Mouse (Mus musculus) left cerebral cortex, postnatal 14 days (tissue): ENCODE results near the gene Pgk1. TPM values are rescaled to one million over a fixed set of nuclear protein-coding genes. Genes with fewer than 3 reads are reported as not detected.
"Not testable (repeated sequence)": the region's sequence is repeated elsewhere in the genome, so short reads cannot be mapped to it uniquely, and the experiment has no call there.

Experiments
- DNase-seq, 2 experiments: peaks; one replicate each; pipeline ENCODE4 v3.0.0; 2021 to 2022; ENCODE audit warnings: low spot score in 2 of 2, mixed read lengths in 1 of 2
- intact Hi-C: fragments of 180-260 bp; cut with DNase I; formaldehyde crosslinking; loops from one replicate; pipeline ENCODE4 v1.15.1; 2025
- long read RNA-seq, 2 experiments: library from polyadenylated mRNA; stranded (forward); transcript quantifications; one replicate each; pipeline ENCODE4 v2.0.0; 2021
- total RNA-seq, 2 experiments: library from RNA; stranded (reverse); gene quantifications; 2 replicates each; pipeline ENCODE4 v1.2.3; 2021

Gene Pgk1
- total RNA-seq = 100 to 1,000 TPM; 408 to 434 TPM
- long read RNA-seq, experiment 1, transcript Pgk1-201 (11 exons, 1,825 nt) = major isoform, 393 of 417 reads
- long read RNA-seq, experiment 1, partial matches to known transcripts = 22 of 417 reads
- long read RNA-seq, experiment 1, other reads (novel, unspliced or antisense) = 2 of 417 reads
- long read RNA-seq, experiment 2, transcript Pgk1-201 (11 exons, 1,825 nt) = major isoform, 368 of 406 reads
- long read RNA-seq, experiment 2, partial matches to known transcripts = 36 of 406 reads
- long read RNA-seq, experiment 2, other reads (novel, unspliced or antisense) = 2 of 406 reads

DNA sequence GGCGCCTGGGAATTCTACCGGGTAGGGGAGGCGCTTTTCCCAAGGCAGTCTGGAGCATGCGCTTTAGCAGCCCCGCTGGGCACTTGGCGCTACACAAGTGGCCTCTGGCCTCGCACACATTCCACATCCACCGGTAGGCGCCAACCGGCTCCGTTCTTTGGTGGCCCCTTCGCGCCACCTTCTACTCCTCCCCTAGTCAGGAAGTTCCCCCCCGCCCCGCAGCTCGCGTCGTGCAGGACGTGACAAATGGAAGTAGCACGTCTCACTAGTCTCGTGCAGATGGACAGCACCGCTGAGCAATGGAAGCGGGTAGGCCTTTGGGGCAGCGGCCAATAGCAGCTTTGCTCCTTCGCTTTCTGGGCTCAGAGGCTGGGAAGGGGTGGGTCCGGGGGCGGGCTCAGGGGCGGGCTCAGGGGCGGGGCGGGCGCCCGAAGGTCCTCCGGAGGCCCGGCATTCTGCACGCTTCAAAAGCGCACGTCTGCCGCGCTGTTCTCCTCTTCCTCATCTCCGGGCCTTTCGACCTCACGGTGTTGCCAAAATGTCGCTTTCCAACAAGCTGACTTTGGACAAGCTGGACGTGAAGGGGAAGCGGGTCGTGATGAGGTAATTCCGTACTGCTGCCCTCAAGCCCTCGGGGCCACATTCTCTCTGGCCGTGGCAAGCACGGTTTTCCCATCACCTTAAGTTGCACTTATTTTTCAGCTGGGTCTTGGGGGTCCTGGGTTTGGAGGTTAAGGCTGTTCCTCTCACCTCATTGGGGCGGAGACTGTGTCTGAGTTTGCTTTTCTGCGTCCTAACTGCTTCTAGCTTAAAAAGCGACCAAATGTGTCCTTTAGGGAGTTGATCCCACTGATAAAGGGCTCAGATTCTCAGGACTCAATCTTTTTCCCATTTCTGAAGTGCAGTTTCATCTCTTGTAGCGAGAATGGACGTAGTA lies at the start of gene Pgk1:
Gene Pgk1 (plus strand): TSS at position 388 of the 937 bp plus-strand sequence.
- DNase-seq = peak; percentile 92 to 94
- intact Hi-C loops = no loop called here

DNA sequence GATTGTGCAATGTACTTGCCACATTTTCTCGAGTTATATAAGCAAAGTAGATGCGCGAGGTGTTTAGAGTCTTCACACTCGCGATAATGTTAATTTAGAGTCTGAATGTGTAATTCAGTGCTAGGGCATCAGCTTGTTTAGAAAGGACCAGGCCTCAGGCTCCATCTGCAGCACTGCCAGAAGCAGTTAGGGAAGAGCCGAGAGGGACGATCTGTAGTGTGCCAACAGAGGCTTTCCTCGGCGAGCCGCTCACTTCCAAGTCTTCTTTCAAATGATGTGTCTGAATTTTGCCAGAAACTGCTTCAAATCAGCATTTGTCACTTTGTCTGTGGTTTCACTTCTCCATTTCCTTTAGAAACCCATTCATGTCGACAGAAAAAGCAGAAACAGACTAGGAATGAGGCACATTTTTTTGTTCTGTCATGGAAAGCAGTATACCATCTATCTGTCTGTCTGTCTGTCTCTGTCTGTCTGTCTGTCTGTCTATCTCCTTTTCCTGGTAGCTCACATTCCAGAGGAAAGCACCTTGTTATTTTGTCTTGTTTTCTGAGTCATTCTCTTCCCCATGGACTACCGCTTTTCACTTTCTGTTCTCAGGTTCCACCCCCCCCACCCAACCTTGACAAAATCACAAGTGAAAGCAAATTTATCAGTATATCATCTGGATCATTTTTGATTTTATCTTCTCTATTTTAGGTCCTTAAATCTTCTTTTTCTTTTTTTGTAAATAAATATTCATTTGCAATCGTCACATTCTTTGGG lies 47.4 kb upstream of the Pgk1 start:
- DNase-seq = peak; percentile 7 to 19
- intact Hi-C loops = no loop called here

DNA sequence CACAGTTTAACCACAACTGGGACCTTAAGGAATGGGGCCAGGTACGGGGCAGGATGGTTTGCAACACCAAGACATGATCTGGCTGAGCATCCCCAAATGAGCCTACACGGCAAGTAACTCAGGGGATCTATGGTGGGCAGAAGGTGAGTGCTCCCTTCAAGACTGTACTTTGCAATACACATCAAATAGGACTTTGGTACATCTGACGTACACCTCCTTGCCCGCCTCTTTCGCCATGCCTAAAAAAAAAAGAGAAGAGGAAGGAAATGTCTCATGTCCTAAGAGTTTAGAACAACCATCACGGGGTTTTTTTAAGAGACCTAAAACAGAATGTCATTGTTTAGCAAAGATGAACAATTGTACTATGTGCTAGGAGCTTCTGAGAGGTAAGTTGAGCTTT lies 44.0 kb upstream of the Pgk1 start, which contains the start of gene Tlr13:
Gene Tlr13 (plus strand): TSS at position 269 of the 400 bp plus-strand sequence.
- DNase-seq = no peak
- intact Hi-C loops = no loop called here

DNA sequence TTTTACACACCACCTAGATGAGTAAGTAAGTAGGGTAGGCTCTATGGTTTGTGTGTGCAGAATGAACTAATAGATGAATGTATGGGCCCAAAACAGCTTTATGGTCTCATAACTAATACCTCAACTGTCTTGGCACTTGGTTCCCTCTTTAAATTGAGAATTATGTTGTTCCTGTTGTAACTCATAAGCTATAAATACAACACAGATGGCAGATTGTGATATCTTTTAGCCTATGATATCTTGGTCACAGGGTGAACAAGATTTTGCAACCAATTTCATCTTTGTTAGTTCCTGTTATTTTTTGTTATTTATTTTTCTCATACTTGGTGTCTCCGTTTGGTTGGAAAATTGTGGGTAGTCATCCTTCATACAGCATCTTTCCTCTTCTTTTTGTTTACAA lies 38.7 kb upstream of the Pgk1 start:
- intact Hi-C loops = no loop called here

DNA sequence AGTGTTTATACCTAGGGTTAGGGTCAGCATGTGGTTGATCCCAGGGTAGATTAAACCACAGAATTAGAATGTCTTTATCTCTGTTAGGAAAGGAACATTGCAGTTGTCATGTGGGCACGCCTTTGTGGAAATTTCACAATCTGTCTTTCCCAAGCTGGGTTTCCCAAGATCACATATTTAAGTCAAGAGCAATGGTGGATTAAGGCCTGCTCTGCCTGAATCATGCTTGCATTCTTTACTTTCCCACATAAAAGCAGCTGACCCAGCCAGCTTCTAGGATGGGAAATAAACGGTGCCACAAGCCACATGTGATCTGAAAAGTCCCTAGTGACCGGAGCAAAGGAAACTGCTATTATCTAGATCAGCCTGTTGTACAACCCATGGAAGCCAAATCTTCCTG lies 37.4 kb upstream of the Pgk1 start:
- intact Hi-C loops = no loop called here

More for the DNA sequence above, 38.7 kb upstream of the Pgk1 start:
- no peak for DNase-seq

GRCm38 (mm10) chrX:106154180-106154586 lies 32.7 kb upstream of the Pgk1 start:
- intact Hi-C loops = no loop called here
- no peak for DNase-seq

More for the DNA sequence above, 37.4 kb upstream of the Pgk1 start:
- no peak for DNase-seq

DNA sequence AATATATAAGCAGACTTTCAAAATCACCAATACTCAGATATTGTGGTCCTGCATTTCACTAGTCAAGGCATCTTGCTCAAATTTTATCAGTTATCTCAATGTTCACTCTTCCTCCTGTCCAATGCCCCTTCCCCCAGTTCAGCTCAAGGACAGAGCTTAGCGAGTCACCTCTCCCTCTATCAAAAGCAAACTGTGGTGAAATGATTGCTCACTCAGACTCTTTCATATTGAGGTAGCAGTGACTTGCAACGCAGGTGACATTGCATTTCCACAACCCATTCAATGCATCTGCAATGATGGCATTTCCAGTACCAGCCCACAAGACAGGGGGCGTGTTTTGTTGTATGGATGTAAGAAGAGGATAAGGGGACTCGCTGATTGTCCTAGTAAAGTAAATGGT lies 31.0 kb upstream of the Pgk1 start:
- DNase-seq = no peak
- intact Hi-C loops = no loop called here

DNA sequence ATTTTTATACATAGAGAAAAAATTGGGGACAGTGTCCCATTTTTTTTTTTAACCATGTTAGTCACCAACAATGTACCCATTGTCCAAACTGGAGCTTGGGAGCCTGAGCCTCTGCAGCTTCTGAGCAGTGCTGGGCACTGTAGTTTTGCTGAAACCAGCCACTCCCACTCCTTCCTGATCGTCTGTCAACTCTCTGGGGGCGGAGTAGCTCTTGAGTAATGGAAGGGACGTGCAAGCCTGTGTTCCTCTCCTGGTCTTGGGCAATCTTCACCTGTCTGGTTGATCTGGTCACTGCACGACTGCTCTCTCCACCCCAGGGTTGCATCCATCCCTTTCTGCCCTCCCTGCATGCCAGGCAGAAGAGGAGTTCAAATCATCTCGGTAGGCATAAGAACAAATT lies 22.9 kb upstream of the Pgk1 start:
- intact Hi-C loops = no loop called here
- DNase-seq = no peak

DNA sequence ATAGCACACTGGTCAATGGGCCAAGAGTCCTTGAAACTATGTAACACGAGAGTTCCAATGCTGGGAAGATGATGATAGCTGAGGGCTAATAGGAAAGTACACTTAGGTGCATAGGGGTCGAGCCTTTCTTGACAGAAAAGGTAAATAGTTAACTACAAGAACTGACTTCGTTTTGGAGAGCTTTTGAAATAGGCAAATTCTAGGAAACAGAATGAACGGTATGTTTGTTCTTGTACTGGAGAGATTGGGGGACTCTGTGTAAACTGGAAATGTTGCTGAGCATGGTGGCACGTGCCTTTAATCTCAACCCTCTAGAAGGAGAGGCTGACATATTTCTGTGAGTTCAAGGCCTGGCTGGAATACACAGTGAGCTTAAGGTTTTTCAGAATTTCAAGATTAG lies 22.3 kb upstream of the Pgk1 start:
- DNase-seq = no peak
- intact Hi-C loops = no loop called here

- intact Hi-C loops = no loop called here
- no peak for DNase-seq
Measured at GRCm38 (mm10) chrX:106165089-106165488, 21.8 kb upstream of the Pgk1 start.

- peak; percentile 71 to 82 for DNase-seq
- intact Hi-C loops = loop anchor here (2.0 kb wide), 1 partner anchor 144 kb away; the partner anchor contains the start of gene Atp7a
Measured at GRCm38 (mm10) chrX:106171106-106171852, 15.6 kb upstream of the Pgk1 start.

- intact Hi-C loops = loop anchor here (2.0 kb wide), 1 partner anchor 145 kb away; the partner anchor contains the start of gene Atp7a
- DNase-seq = no peak
Measured at GRCm38 (mm10) chrX:106171853-106172154, 15.1 kb upstream of the Pgk1 start.

GRCm38 (mm10) chrX:106176331-106176730 lies 10.6 kb upstream of the Pgk1 start:
- intact Hi-C loops = no loop called here
- no peak for DNase-seq

DNA sequence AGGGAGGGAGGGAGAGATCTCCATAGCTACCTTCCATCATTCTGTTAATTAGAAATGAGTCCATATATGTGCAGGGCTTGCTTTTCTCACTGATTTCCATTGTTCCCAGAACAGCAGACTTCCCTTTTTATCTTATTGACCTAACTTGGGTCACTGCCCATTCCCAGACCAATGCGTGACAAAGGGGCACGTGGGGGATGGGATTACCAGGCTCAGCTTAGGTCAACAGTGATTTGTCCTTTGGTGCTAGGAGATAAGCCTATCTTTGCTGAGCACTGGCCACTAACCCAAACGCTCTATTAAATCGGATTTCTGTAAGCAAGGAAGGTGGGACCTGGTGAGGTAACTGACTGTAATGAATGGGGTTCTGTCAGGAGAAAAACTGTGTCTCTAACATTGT lies 2.6 kb upstream of the Pgk1 start:
- no peak for DNase-seq
- intact Hi-C loops = no loop called here

DNA sequence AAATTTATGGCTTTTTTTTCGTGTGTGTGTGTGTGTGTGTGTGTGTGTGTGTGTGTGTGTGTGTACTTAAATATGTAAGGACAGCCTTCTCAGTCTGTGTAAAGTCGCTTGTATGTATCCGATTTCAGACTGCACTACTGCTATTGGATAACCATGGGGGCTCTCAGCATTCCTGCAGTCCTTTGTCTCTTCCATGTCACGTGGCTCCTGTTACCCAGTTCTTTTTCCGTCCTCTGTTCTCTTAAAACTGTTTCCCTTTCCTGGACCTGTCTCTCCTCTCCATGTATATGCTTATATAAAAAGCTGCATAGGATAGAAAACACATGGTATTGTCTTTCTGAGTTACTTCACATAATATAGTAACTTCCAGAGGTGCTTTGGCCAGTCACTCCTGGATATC lies 1.2 kb upstream of the Pgk1 start:
- no peak for DNase-seq
- intact Hi-C loops = no loop called here

DNA sequence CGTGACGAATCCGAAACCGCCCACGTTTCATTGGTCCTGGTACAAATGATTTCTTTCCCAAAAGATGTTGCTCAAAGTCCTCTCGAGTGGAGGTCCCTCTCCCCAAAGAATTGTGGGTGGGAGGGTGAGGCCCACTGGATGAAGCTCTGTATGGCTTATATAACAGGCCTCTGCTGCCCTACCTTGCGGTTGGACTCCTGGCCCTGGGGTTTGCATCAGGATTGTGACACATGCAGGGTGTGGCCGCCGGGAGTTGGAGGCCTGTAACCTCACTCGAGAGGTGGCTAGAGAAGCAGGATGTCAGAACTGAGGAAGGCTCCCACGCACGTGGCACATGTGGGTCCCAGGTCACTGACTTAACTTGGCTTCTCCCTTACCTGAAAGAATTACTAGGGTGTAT lies 837 bp downstream of the Pgk1 start:
- intact Hi-C loops = no loop called here

GRCm38 (mm10) chrX:106189356-106189755 lies 2.5 kb downstream of the Pgk1 start:
- intact Hi-C loops = no loop called here
- DNase-seq = no peak

More for the DNA sequence above, 837 bp downstream of the Pgk1 start:
- peak in 1 of 2 experiments; percentile 15 for DNase-seq

DNA sequence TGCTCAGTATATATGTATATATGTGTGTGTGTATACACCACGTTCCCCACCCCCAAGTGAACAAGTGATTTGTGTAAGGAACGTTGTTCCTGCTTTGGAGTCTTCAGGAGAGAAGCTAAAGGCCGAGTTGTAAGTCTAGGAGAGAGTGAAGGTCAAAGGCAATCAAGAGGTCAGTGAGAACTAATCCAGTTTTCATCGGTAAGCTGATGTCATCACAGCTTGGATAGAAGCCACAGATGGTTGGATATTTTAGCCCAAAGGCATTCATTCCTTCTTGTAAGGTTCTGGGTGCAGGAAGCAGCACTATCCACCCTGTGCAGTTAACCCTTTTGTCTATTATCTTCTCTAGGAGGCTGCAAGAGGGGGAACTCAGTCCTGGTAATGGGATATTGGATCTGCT lies 3.2 kb downstream of the Pgk1 start:
- intact Hi-C loops = no loop called here
- no peak for DNase-seq

GRCm38 (mm10) chrX:106194361-106194760 lies 7.5 kb downstream of the Pgk1 start:
- intact Hi-C loops, DNase-seq: not testable (repeated sequence)
